Mouse (Mus musculus): ENCODE results near the gene Sncb. TPM values are rescaled to one million over a fixed set of nuclear protein-coding genes. Genes with fewer than 3 reads are reported as not detected.

The Sncb gene
- total RNA-seq, 2 experiments from 2014 or later: not detected

GRCm38 (mm10) chr13:54723143-54723542, 43.3 kb downstream of the Sncb start:
- TF ChIP-seq CTCF (IDR thresholded peaks at IDR 0.05): peak; percentile 15; the same call in 1 of the 2 replicates
- intact Hi-C loops (cut with DNase I): no loop called here

GRCm38 (mm10) chr13:54716916-54717315, 49.5 kb downstream of the Sncb start:
- no peak overlapping the region for H3K4me3 ChIP-seq
- intact Hi-C loops (cut with DNase I): no loop called here
- no peak overlapping the region for H3K27ac ChIP-seq
- DNase-seq: peak; percentile 49
- TF ChIP-seq CTCF (IDR thresholded peaks at IDR 0.05): peak; percentile 84

More at GRCm38 (mm10) chr13:54723143-54723542, 43.3 kb downstream of the Sncb start:
- no peak for DNase-seq
- Histone ChIP-seq H3K27ac (no peak overlapping the region), H3K4me3 (no peak overlapping the region)

GRCm38 (mm10) chr13:54714996-54715395, 51.4 kb downstream of the Sncb start:
- no peak for DNase-seq
- intact Hi-C loops (cut with DNase I): no loop called here
- Histone ChIP-seq H3K4me3 (no peak overlapping the region), H3K27ac (no peak overlapping the region)
- TF ChIP-seq CTCF (IDR thresholded peaks at IDR 0.05): no peak

GRCm38 (mm10) chr13:54714393-54714792, 52.0 kb downstream of the Sncb start:
- no peak for TF ChIP-seq CTCF (IDR thresholded peaks at IDR 0.05)
- no peak overlapping the region for H3K27ac ChIP-seq
- H3K4me3 ChIP-seq: no peak overlapping the region
- intact Hi-C loops (cut with DNase I): no loop called here
- DNase-seq: no peak

- Histone ChIP-seq H3K27ac (no peak overlapping the region), H3K4me3 (no peak overlapping the region)
- DNase-seq: no peak
- intact Hi-C loops (cut with DNase I): no loop called here
- no peak for TF ChIP-seq CTCF (IDR thresholded peaks at IDR 0.05)
These were observed 55.5 kb downstream of the Sncb start for GRCm38 (mm10) chr13:54710866-54711265.

Other genes with a start within 250 kb of the Sncb start
- gene 4833439L19Rik, start 201.2 kb downstream of the Sncb start, total RNA-seq (2021): 100 to 1,000 TPM; 192 to 200 TPM
- 1 to 10 TPM; 2.0 to 3.2 TPM for gene Arl10, start 191.6 kb downstream of the Sncb start, total RNA-seq (2021)
- gene Nop16, start 176.5 kb downstream of the Sncb start, total RNA-seq (2021): 10 to 100 TPM; 16.2 to 20.5 TPM
- 100 to 1,000 TPM; 148 to 150 TPM for gene Higd2a, start 176.4 kb downstream of the Sncb start, total RNA-seq (2021)
- 100 to 1,000 TPM; 130 to 160 TPM for gene Cltb, start 155.3 kb downstream of the Sncb start, total RNA-seq (2021)
- 10 to 100 TPM; 11.1 to 16.8 TPM for gene Faf2, start 144.8 kb downstream of the Sncb start, total RNA-seq (2021)
- 10 to 100 TPM; 23.3 to 34.1 TPM for gene Rnf44, start 72.7 kb downstream of the Sncb start, total RNA-seq (2021)
- not detected for gene Cdhr2, start 65.1 kb downstream of the Sncb start, total RNA-seq (2021)
- gene Gprin1, start 16.7 kb downstream of the Sncb start, total RNA-seq (2021): not detected
- gene Eif4e1b, start 17.4 kb upstream of the Sncb start, total RNA-seq (2021): not detected
- 10 to 100 TPM; 15.3 to 25.3 TPM for gene Tspan17, start 22.8 kb upstream of the Sncb start, total RNA-seq (2021)
- gene Unc5a, start 182.8 kb upstream of the Sncb start, total RNA-seq (2021): 1 to 10 TPM; 7.5 to 7.9 TPM